Mouse (Mus musculus): ENCODE measurements around the gene H2-Ke6. TPM values are rescaled to one million over a fixed set of nuclear protein-coding genes. Genes with fewer than 3 reads are reported as not detected.
"Not testable (repeated sequence)": the region's sequence is repeated elsewhere in the genome, so short reads cannot be mapped to it uniquely, and the experiment has no call there.

Gene H2-Ke6
- polyA plus RNA-seq, 1 experiment from 2014 or later, result 62.9 TPM

DNA sequence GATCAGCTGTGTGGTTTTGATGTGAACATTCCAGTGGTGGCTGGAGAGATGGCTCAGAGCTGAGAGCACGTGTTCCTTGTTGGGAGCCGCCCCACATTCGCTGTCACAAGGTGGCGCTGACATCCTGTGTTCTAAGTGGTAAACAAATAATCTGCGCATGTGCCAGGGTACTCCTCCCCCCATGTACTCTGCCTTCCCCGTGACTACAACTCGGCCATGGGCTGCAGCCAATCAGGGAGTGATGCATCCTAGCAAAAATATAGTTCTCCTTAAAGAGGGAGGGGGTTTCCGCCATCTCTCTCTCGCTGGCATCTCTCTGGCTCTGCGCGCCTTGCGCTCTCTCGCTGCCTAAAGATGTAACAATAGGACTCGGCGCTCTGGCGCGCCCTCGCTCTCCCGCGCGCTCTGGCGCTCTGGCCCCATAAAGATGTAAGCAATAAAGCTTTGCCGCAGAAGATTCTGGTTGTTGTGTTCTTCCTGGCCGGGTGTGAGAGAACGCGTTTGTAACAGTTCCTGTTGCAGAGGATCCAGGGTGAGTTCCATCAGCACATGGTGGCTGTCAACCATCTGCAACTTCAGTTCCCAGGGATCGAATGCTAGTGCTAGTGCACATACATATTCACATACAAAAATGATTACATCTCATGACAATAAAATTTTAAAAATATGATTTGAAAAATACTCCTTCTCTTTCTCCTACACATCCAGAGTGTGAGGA is 46.5 kb downstream of the H2-Ke6 start:
- H3K4me3 ChIP-seq, result peak overlapping the region; percentile 52
- peaks cover 43% of the 10 kb centered on the region for H3K27me3 ChIP-seq
- WGBS, result 1% methylated on average over 27 of the region's 27 CpGs
- H3K36me3 ChIP-seq, H3K9me3 ChIP-seq: not testable (repeated sequence)
- peaks cover 28% of the 10 kb centered on the region for H3K4me1 ChIP-seq (replicated peaks)
- peak overlapping the region; percentile 58 for H3K4me2 ChIP-seq
- peak; percentile 96 for ATAC-seq (ENCODE audit: low FRiP score)
- peak overlapping the region; percentile 71 for H3K9ac ChIP-seq
- H3K27ac ChIP-seq, result peak overlapping the region; percentile 93

DNA sequence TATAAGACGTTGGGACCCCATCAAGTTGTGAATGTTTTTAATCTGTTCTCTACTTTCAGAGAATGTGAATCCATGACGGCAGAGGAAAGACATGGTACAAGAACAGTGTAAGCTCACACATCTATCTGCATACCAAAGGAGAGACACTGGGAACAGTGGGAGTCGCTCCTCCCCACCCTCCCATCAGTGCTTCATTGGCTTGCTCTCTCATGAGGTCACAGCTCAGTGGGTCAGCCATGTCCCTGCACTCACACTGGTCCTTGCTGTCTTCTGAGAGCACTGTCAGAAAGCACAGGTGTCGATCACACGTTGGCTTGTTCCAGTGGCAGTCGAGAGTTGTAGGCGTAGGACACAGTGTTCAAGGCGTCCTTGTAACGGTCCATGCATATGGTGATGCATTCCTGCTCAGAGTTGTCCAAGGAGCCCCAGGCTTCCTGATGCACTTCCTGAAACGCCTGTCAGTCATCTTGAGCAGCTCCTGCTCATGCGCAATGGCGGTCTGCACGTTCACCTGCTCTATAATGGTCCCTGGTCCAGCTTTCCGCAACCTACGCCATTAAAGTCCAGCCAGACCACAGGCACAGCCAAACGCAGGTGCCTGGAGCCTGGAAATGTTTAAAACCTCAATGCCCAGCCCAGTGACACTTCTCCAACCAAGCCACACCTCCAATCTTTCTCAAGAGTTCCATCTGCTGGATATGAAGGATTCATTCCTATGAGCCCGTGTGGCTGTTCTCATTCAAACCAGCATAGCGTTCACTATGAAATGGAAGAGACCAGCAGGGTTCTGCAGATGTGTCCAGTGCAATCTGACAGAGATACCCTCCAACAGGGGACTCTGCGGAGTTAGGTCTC is 47.5 kb downstream of the H2-Ke6 start:
- peaks cover 52% of the 10 kb centered on the region for H3K27me3 ChIP-seq

DNA sequence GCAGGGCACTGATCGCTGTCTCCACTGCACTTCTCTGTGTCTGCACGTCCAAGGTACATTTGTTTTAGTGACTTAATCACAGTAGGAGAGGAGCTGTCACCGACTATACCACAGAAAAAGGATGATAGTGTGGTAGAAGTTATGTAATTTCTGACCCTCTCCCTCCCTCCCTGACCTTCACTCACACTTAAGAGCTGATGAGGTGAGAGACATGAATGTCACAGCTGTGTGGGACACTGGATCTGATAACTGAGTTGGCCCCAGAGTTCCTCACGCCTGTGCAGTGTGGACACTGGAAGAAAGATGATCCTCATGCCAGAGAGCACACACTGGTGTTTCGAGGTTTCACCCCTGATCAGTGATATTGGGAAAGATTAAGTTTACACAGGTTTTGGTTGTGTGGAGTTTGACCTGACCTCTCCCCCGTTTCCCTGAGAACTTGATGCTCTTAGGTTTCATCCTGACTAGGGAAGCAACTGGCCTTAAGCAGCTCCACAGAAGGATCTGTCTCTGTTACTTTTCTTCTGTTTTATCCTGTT is 48.3 kb downstream of the H2-Ke6 start:
- H3K9me3 ChIP-seq, result no peaks in the 10 kb centered on the region
- no peaks in the 10 kb centered on the region for H3K36me3 ChIP-seq
- ATAC-seq (ENCODE audit: low FRiP score), result no peak
- H3K4me1 ChIP-seq (replicated peaks), result peaks cover 28% of the 10 kb centered on the region
- 80% methylated on average over 6 of the region's 6 CpGs for WGBS
- H3K27me3 ChIP-seq, result peaks cover 60% of the 10 kb centered on the region
- no peak overlapping the region for H3K4me3 ChIP-seq
- H3K9ac ChIP-seq, result no peak overlapping the region
- no peak overlapping the region for H3K4me2 ChIP-seq
- no peak overlapping the region for H3K27ac ChIP-seq

More for the DNA sequence above, 47.5 kb downstream of the H2-Ke6 start:
- no peak overlapping the region for H3K4me3 ChIP-seq
- H3K4me1 ChIP-seq (replicated peaks), result peaks cover 28% of the 10 kb centered on the region
- 0 out of 2 replicates have a peak overlapping the region, but pooled peaks have one; percentile 43 for H3K9ac ChIP-seq
- peak overlapping the region; percentile 58; the same call in 1 of the 2 replicates for H3K4me2 ChIP-seq
- H3K9me3 ChIP-seq, result no peaks in the 10 kb centered on the region
- ATAC-seq (ENCODE audit: low FRiP score), result peak; percentile 8; the same call in 1 of the 2 replicates
- peak overlapping the region; percentile 69 for H3K27ac ChIP-seq
- H3K36me3 ChIP-seq, result no peaks in the 10 kb centered on the region
- 77% methylated on average over 19 of the region's 19 CpGs for WGBS

DNA sequence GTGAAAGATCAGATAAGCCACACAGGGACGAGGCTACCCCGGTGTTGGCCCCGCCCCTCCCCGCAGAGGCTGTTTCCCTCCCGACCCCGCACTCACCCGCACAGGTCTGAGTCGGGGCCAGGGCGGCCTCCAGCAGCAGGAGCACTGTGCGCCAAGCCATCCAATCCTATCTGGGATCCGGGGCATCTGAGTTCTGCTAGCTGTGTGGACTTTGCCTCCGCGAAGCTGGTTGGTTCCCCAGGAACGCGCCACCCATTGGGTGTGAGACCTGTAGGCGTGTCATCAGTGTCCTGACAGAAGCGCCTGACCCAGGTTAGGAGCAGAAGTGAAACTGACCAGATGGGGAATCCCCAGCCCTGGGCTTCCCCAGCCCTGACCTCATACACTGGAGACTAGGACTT is 49.2 kb downstream of the H2-Ke6 start:
- Histone ChIP-seq H3K4me3 (peak overlapping the region; percentile 38), H3K4me1 (replicated peaks) (peaks cover 28% of the 10 kb centered on the region), H3K9me3 (no peaks in the 10 kb centered on the region), H3K4me2 (peak overlapping the region; percentile 61), H3K27me3 (peaks cover 68% of the 10 kb centered on the region), H3K36me3 (no peaks in the 10 kb centered on the region), H3K9ac (peak overlapping the region; percentile 67), H3K27ac (no peak overlapping the region)
- under 1% methylated on average over 17 of the region's 17 CpGs for WGBS
- no peak for ATAC-seq (ENCODE audit: low FRiP score)

DNA sequence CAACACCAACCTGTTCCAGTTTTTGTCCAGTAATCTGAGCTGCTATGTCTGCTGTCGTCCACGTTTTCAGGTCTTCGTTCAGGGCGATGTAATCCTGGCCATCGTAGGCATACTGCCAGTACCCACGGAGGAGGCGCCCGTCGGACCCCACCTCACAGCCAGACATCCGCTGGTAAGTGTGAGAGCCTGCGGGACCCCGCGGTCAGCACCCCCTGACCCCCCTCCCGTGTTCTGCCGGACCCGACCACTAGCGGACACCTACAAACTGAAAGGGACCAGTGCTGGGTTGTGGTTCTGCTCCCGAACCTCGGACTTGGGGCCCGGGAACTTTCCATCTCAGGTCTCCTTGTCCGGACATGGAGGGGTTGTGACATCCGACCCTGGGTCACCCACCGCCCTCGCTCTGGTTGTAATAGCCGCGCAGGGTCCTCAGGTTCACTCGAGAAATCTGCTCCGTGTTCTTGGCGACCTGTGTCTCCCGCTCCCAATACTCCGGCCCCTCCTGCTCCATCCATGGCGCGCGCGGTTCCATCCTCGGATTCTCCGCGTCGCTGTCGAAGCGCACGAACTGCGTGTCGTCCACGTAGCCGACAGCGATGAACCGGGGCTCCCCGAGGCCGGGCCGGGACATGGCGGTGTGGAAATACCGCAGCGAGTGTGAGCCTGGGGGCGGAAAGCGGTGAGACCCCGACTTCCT is 49.9 kb downstream of the H2-Ke6 start:
- Histone ChIP-seq H3K9me3 (no peaks in the 10 kb centered on the region), H3K27ac (no peak overlapping the region), H3K36me3 (no peaks in the 10 kb centered on the region), H3K27me3 (peaks cover 74% of the 10 kb centered on the region), H3K9ac (peak overlapping the region; percentile 67), H3K4me3 (peak overlapping the region; percentile 38), H3K4me1 (replicated peaks) (peaks cover 28% of the 10 kb centered on the region), H3K4me2 (peak overlapping the region; percentile 61)
- ATAC-seq (ENCODE audit: low FRiP score), result no peak
- WGBS, result 3% methylated on average over 57 of the region's 57 CpGs

MicroRNAs within 50 kb of the gene (microRNA counts, 519-probe panel; counts per million panel counts)
- microRNA mmu-miR-219, result 4,547 counts per million, percentile 75 among the panel's probes with 10 or more counts

Small RNA genes within 50 kb of the gene (microRNA-seq; reads per million reads assigned to microRNA genes)
- not detected for gene Mir219a-1
- not detected for gene Mir219c

Other genes with a start within 250 kb of the H2-Ke6 start
- 23.5 and 24.7 TPM in 2 replicates for gene Angptl4, start 246.2 kb downstream of the H2-Ke6 start, polyA plus RNA-seq (2015; fragmentation: Nextera tagmentation; extraction: Ambion mirVana)
- gene Kank3, start 217.5 kb downstream of the H2-Ke6 start, polyA plus RNA-seq (2015; fragmentation: Nextera tagmentation; extraction: Ambion mirVana), result 37.4 and 40.5 TPM in 2 replicates
- 683 and 734 TPM in 2 replicates for gene Rps28, start 203.5 kb downstream of the H2-Ke6 start, polyA plus RNA-seq (2015; fragmentation: Nextera tagmentation; extraction: Ambion mirVana)
- 497 and 540 TPM in 2 replicates for gene Ndufa7, start 203.5 kb downstream of the H2-Ke6 start, polyA plus RNA-seq (2015; fragmentation: Nextera tagmentation; extraction: Ambion mirVana)
- gene Cd320, start 185.0 kb downstream of the H2-Ke6 start, polyA plus RNA-seq (2015; fragmentation: Nextera tagmentation; extraction: Ambion mirVana), result 59.0 and 60.3 TPM in 2 replicates
- not detected in 2 replicates for gene Gm7029, start 154.2 kb downstream of the H2-Ke6 start, polyA plus RNA-seq (2015; fragmentation: Nextera tagmentation; extraction: Ambion mirVana)
- gene Kifc1, start 137.4 kb downstream of the H2-Ke6 start, polyA plus RNA-seq (2015; fragmentation: Nextera tagmentation; extraction: Ambion mirVana), result 1.8 and 2.1 TPM in 2 replicates
- 0.41 and 0.49 TPM in 2 replicates for gene Platr17, start 122.9 kb downstream of the H2-Ke6 start, polyA plus RNA-seq (2015; fragmentation: Nextera tagmentation; extraction: Ambion mirVana)
- 48.1 and 54.6 TPM in 2 replicates for gene Daxx, start 118.6 kb downstream of the H2-Ke6 start, polyA plus RNA-seq (2015; fragmentation: Nextera tagmentation; extraction: Ambion mirVana)
- 26.8 and 29.2 TPM in 2 replicates for gene Tapbp, start 112.2 kb downstream of the H2-Ke6 start, polyA plus RNA-seq (2015; fragmentation: Nextera tagmentation; extraction: Ambion mirVana)
- gene Zbtb22, start 112.2 kb downstream of the H2-Ke6 start, polyA plus RNA-seq (2015; fragmentation: Nextera tagmentation; extraction: Ambion mirVana), result 16.8 and 18.7 TPM in 2 replicates
- 56.7 and 56.9 TPM in 2 replicates for gene Rgl2, start 98.5 kb downstream of the H2-Ke6 start, polyA plus RNA-seq (2015; fragmentation: Nextera tagmentation; extraction: Ambion mirVana)
- 186 and 199 TPM in 2 replicates for gene Pfdn6, start 87.7 kb downstream of the H2-Ke6 start, polyA plus RNA-seq (2015; fragmentation: Nextera tagmentation; extraction: Ambion mirVana)
- gene Wdr46, start 87.4 kb downstream of the H2-Ke6 start, polyA plus RNA-seq (2015; fragmentation: Nextera tagmentation; extraction: Ambion mirVana), result 24.3 and 25.2 TPM in 2 replicates
- 12.2 TPM in 2 replicates for gene B3galt4, start 76.6 kb downstream of the H2-Ke6 start, polyA plus RNA-seq (2015; fragmentation: Nextera tagmentation; extraction: Ambion mirVana)
- gene Vps52, start 72.2 kb downstream of the H2-Ke6 start, polyA plus RNA-seq (2015; fragmentation: Nextera tagmentation; extraction: Ambion mirVana), result 69.6 and 69.9 TPM in 2 replicates
- 928 and 950 TPM in 2 replicates for gene Rps18, start 72.1 kb downstream of the H2-Ke6 start, polyA plus RNA-seq (2015; fragmentation: Nextera tagmentation; extraction: Ambion mirVana)
- 12.2 and 13.0 TPM in 2 replicates for gene H2-K1, start 27.7 kb downstream of the H2-Ke6 start, polyA plus RNA-seq (2015; fragmentation: Nextera tagmentation; extraction: Ambion mirVana)
- 19.2 and 21.5 TPM in 2 replicates for gene Ring1, start 3.4 kb downstream of the H2-Ke6 start, polyA plus RNA-seq (2015; fragmentation: Nextera tagmentation; extraction: Ambion mirVana)
- gene Slc39a7, start 3.6 kb upstream of the H2-Ke6 start, polyA plus RNA-seq (2015; fragmentation: Nextera tagmentation; extraction: Ambion mirVana), result 164 and 172 TPM in 2 replicates
- 56.8 and 59.2 TPM in 2 replicates for gene Rxrb, start 3.8 kb upstream of the H2-Ke6 start, polyA plus RNA-seq (2015; fragmentation: Nextera tagmentation; extraction: Ambion mirVana)
- gene Col11a2, start 11.4 kb upstream of the H2-Ke6 start, polyA plus RNA-seq (2015; fragmentation: Nextera tagmentation; extraction: Ambion mirVana), result 3.2 and 3.8 TPM in 2 replicates
- gene H2-Oa, start 64.3 kb upstream of the H2-Ke6 start, polyA plus RNA-seq (2015; fragmentation: Nextera tagmentation; extraction: Ambion mirVana), result 0.18 TPM in 1 of 2 replicates, not detected in the other
- 14.4 and 16.9 TPM in 2 replicates for gene H2-DMa, start 91.5 kb upstream of the H2-Ke6 start, polyA plus RNA-seq (2015; fragmentation: Nextera tagmentation; extraction: Ambion mirVana)
- gene Brd2, start 94.6 kb upstream of the H2-Ke6 start, polyA plus RNA-seq (2015; fragmentation: Nextera tagmentation; extraction: Ambion mirVana), result 127 and 129 TPM in 2 replicates
- 0.27 TPM in 2 replicates for gene H2-DMb2, start 115.2 kb upstream of the H2-Ke6 start, polyA plus RNA-seq (2015; fragmentation: Nextera tagmentation; extraction: Ambion mirVana)
- gene H2-DMb1, start 125.0 kb upstream of the H2-Ke6 start, polyA plus RNA-seq (2015; fragmentation: Nextera tagmentation; extraction: Ambion mirVana), result 0.60 and 0.84 TPM in 2 replicates
- gene Tap1, start 159.5 kb upstream of the H2-Ke6 start, polyA plus RNA-seq (2015; fragmentation: Nextera tagmentation; extraction: Ambion mirVana), result 1.1 and 1.3 TPM in 2 replicates
- gene Psmb9, start 159.7 kb upstream of the H2-Ke6 start, polyA plus RNA-seq (2015; fragmentation: Nextera tagmentation; extraction: Ambion mirVana), result 0.89 and 1.5 TPM in 2 replicates
- 2.7 and 3.7 TPM in 2 replicates for gene Psmb8, start 169.7 kb upstream of the H2-Ke6 start, polyA plus RNA-seq (2015; fragmentation: Nextera tagmentation; extraction: Ambion mirVana)
- 2.1 and 2.2 TPM in 2 replicates for gene Tap2, start 175.5 kb upstream of the H2-Ke6 start, polyA plus RNA-seq (2015; fragmentation: Nextera tagmentation; extraction: Ambion mirVana)
- gene H2-Ob, start 210.8 kb upstream of the H2-Ke6 start, polyA plus RNA-seq (2015; fragmentation: Nextera tagmentation; extraction: Ambion mirVana), result 0.06 TPM in 1 of 2 replicates, not detected in the other
- 1.2 and 1.9 TPM in 2 replicates for gene H2-Ab1, start 229.6 kb upstream of the H2-Ke6 start, polyA plus RNA-seq (2015; fragmentation: Nextera tagmentation; extraction: Ambion mirVana)